Mouse (Mus musculus) spleen, adult 2 months (tissue): Measurements from ENCODE around the gene Tnfrsf1b.

ENCODE experiments used
- CTCF ChIP-seq: fragments of 200-500 bp; IDR thresholded peaks from 2 replicates; pipeline ENCODE4 v1.5.1; 2011; ENCODE audit warnings: mild to moderate bottlenecking, inconsistent platforms; ENCODE audit not compliant: insufficient read depth, insufficient read length, insufficient replicate concordance; ENCODE audit errors: extremely low read depth
- POLR2A ChIP-seq: fragments of 200-500 bp; IDR thresholded peaks from 2 replicates; pipeline ENCODE4 v1.6.1; 2011; ENCODE audit warnings: low read depth, low read length, inconsistent platforms

- no peak for TF ChIP-seq CTCF
- no peak for TF ChIP-seq POLR2A
These were observed 28.2 kb upstream of the Tnfrsf1b start for GRCm38 (mm10) chr4:145274887-145275286.
